Mouse (Mus musculus) embryonic facial prominence, embryonic 15.5 days (tissue): Measurements from ENCODE around the gene Kcnn1. TPM values are rescaled to one million over a fixed set of nuclear protein-coding genes. Genes with fewer than 3 reads are reported as not detected.

ENCODE experiments used
- ATAC-seq: fragments of 200-750 bp; cut with Nextera tagmentation; 2 replicates; pipeline ENCODE4 v1.8.0; 2017; ENCODE audit warnings: low read depth, moderate TSS enrichment; ENCODE audit not compliant: insufficient number of reproducible peaks, low FRiP score, low TSS enrichment
- H3K27ac ChIP-seq: fragments of 300-500 bp; sonication (generic); replicated peaks from 2 replicates; pipeline ENCODE4 v1.5.1; 2015; ENCODE audit warnings: mild to moderate bottlenecking, inconsistent platforms
- H3K27me3 ChIP-seq: fragments of 300-500 bp; sonication (generic); 2 replicates; pipeline ENCODE4 v1.6.1; 2015; ENCODE audit warnings: inconsistent platforms
- H3K36me3 ChIP-seq: fragments of 300-500 bp; sonication (generic); 2 replicates; pipeline ENCODE4 v1.6.1; 2015; ENCODE audit warnings: mild to moderate bottlenecking, inconsistent platforms
- H3K4me1 ChIP-seq: fragments of 300-500 bp; sonication (generic); 2 replicates; pipeline ENCODE4 v1.6.1; 2015; ENCODE audit warnings: inconsistent platforms
- H3K4me2 ChIP-seq: fragments of 300-500 bp; sonication (generic); replicated peaks from 2 replicates; pipeline ENCODE4 v1.6.1; 2015; ENCODE audit warnings: mild to moderate bottlenecking, inconsistent platforms
- H3K4me3 ChIP-seq: fragments of 300-500 bp; sonication (generic); replicated peaks from 2 replicates; pipeline ENCODE4 v1.5.1; 2015; ENCODE audit warnings: mild to moderate bottlenecking, inconsistent platforms
- H3K9ac ChIP-seq: fragments of 300-500 bp; sonication (generic); 2 replicates; pipeline ENCODE4 v1.6.1; 2015; ENCODE audit warnings: inconsistent platforms
- H3K9me3 ChIP-seq: fragments of 300-500 bp; sonication (generic); replicated peaks from 2 replicates; pipeline ENCODE4 v1.6.1; 2016; ENCODE audit warnings: inconsistent platforms
- WGBS: fragments of 180-500 bp; shearing (Covaris S2); methylation state at CpG from one replicate; pipeline ENCODE4 v1.1.7; 2015; 5-methylcytosine and 5-hydroxymethylcytosine counted together
- polyA plus RNA-seq: library from polyadenylated mRNA; unstranded; fragments of >200 nt; fragmentation: Nextera tagmentation; extraction: Ambion mirVana; gene quantifications from 2 replicates; pipeline ENCODE4 v1.2.1, GENCODE M21; 2015

Gene Kcnn1
- polyA plus RNA-seq, 1 experiment from 2014 or later = 5.6 TPM

DNA sequence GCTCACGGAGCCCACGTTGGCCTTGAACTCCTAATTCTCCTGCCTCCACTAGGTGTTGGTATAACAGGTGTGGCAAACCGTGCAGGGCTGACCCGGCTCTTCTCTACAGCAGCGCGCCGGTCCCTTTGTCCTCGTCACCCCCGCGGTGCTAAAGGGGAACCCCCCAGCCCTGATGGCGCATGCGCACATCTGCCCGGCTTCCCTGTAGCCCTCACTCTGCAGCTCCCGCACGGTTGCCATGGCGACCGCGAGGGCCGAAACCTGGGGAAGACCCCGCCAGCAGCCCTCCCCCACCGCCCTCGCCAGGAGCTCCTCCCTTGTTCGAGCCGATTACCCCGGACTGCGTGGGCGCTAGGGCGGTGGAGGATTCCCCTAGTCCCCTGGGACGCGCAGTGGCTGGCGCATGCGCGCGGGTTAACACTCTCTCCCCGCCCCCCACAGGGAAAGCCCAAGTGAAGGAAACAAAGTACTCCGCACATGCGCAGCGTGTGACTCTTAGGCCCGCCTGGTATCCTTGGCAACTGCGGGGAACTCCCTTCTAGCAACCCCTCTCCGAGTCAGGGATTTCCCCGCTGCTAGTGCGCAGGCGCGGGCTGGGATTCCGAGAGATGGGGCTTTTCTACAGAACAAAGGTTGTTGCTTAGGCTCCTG, 2.4 kb upstream of the Kcnn1 start:
- H3K4me1 ChIP-seq = peaks cover 47% of the 10 kb centered on the region
- peaks cover 22% of the 10 kb centered on the region for H3K27me3 ChIP-seq
- no peaks in the 10 kb centered on the region for H3K9me3 ChIP-seq
- H3K27ac ChIP-seq = peak overlapping the region; percentile 87
- no peaks in the 10 kb centered on the region; the same call in 1 of the 2 replicates for H3K36me3 ChIP-seq
- under 1% methylated on average over 46 of the region's 46 CpGs for WGBS
- peak overlapping the region; percentile 60 for H3K4me3 ChIP-seq
- H3K4me2 ChIP-seq = peak overlapping the region; percentile 89
- peak overlapping the region; percentile 42 for H3K9ac ChIP-seq
- peak; percentile 91 for ATAC-seq

DNA sequence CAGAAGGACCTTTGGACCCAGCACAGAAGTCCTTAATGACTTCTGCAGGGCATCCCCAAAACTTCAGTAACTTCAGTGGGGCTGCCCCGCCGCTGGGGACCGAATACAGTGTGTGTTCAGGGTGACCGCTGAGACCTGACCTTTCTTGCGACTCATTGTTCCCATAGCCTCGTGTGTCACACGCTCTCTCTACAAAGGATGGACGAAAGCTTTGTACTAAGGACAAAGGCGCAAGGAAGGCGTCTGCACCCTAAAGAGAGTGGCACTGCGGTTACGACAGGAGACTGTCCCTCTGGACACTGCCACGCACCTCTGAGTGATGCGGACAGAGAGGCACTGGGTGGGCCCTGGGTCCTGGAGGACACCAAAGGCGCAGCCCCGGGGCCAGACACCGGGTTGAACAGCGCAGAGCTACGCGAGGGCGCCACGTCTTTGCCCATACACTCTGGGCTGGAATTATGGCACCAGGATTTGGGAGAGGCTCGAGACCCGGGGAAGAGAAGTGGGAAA, 1.7 kb upstream of the Kcnn1 start:
- no peaks in the 10 kb centered on the region; the same call in 1 of the 2 replicates for H3K36me3 ChIP-seq
- peak overlapping the region; percentile 89 for H3K4me2 ChIP-seq
- WGBS = 3% methylated on average over 24 of the region's 24 CpGs
- peaks cover 22% of the 10 kb centered on the region for H3K27me3 ChIP-seq
- peak overlapping the region; percentile 60 for H3K4me3 ChIP-seq
- H3K9me3 ChIP-seq = no peaks in the 10 kb centered on the region
- H3K9ac ChIP-seq = peak overlapping the region; percentile 42
- peak overlapping the region; percentile 87 for H3K27ac ChIP-seq
- 0 out of 2 replicates have a peak, but pooled peaks have one; percentile 9 for ATAC-seq
- peaks cover 47% of the 10 kb centered on the region for H3K4me1 ChIP-seq

DNA sequence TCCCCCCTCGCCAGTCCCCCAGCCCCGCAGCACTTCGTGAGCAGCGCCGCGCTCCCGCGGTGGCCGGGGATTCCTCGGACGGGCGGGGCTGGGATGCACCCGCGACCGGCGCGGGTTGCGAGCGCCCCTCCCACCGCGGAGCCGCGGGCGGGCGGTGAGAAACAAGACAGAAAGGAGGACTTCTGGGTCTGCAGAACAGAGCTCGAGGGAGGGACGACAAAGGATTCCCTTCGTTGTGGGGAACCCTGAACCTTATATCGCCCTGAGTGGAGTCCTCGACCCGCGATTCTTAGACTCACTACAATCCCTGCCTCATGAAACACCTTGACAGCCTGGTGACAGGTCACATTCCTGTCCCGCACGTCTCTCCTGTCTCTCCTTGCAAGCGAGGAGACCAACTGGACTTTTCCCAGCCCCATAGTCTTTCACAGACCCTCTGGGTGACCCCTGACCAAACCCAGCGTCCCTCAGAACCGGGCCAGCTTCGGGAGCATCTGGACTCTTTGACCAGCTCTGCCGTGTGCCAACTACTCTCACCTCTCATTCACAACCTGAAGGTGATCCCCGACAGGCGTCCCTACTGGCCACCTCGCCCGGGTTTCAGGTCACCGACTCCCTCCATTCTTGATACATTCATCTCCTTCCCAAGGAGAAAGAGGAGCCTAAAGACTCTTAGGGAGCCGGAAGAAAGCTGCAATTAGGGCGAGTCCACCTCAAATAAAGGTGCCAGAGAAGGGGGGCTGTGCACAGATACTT, 1.1 kb upstream of the Kcnn1 start:
- Histone ChIP-seq H3K27ac (peak overlapping the region; percentile 29), H3K27me3 (peaks cover 22% of the 10 kb centered on the region), H3K9me3 (no peaks in the 10 kb centered on the region), H3K36me3 (no peaks in the 10 kb centered on the region; the same call in 1 of the 2 replicates), H3K4me1 (peaks cover 43% of the 10 kb centered on the region), H3K9ac (no peak overlapping the region; the same call in 1 of the 2 replicates), H3K4me3 (peak overlapping the region; percentile 60), H3K4me2 (peak overlapping the region; percentile 89)
- ATAC-seq = no peak
- 2% methylated on average over 46 of the region's 46 CpGs for WGBS

DNA sequence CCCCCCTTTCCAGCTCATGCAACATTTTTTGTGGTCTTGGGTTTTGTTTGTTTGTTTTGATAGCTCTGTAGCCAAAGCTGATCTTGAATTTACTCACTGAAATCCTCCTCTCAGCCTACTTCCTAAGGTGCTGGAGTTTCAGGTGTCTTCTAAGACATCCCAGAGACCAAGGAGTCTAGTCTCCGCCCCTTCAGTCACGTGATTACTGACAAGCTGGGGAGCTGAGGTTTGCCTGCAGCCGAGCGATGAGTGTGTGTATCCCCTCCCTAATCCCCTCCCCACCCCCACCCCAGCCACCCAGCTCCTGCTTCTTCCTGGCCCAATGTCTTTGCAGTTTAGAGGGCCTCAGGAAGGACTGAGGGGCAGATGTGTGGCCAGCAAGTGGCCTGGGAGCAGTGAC, 5.5 kb downstream of the Kcnn1 start:
- H3K4me3 ChIP-seq = 0 out of 2 replicates have a peak overlapping the region, but pooled peaks have one; percentile 57
- H3K36me3 ChIP-seq = no peaks in the 10 kb centered on the region
- no peak for ATAC-seq
- 17% methylated on average over 4 of the region's 4 CpGs for WGBS
- H3K4me2 ChIP-seq = peak overlapping the region; percentile 91; the same call in 1 of the 2 replicates
- no peak overlapping the region for H3K27ac ChIP-seq
- H3K4me1 ChIP-seq = peaks cover 20% of the 10 kb centered on the region
- no peak overlapping the region for H3K9ac ChIP-seq
- H3K9me3 ChIP-seq = no peaks in the 10 kb centered on the region
- H3K27me3 ChIP-seq = peaks cover 11% of the 10 kb centered on the region

GRCm38 (mm10) chr8:70856541-70857197, 6.4 kb downstream of the Kcnn1 start:
- 8% methylated on average over 33 of the region's 33 CpGs for WGBS
- ATAC-seq = no peak

DNA sequence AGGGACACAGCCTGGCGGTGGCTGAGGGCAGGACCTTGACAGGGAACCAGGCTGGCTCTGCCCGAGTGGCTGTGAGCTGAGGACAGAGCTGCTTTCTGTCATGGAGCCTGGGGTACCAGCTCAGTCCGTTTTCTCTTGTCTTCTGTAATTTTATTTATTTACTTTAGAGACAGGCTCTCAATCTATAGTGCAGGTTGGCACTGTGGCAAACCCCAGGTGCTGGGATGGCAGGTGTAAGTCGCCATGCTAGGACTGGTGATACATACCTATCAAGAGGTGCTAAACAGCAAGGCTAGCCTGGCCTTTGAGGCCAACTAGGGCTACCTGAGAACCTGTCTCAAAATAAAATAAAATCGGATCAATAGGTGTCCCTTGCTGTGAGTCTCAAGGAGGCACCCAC, 7.0 kb downstream of the Kcnn1 start:
- Histone ChIP-seq H3K27me3 (no peaks in the 10 kb centered on the region), H3K9me3 (no peaks in the 10 kb centered on the region), H3K4me2 (no peak overlapping the region), H3K9ac (no peak overlapping the region), H3K36me3 (no peaks in the 10 kb centered on the region), H3K27ac (no peak overlapping the region), H3K4me1 (peaks cover 18% of the 10 kb centered on the region), H3K4me3 (0 out of 2 replicates have a peak overlapping the region, but pooled peaks have one; percentile 57)
- WGBS = 62% methylated on average over 5 of the region's 5 CpGs
- no peak for ATAC-seq

More at GRCm38 (mm10) chr8:70856541-70857197, 6.4 kb downstream of the Kcnn1 start:
- Histone ChIP-seq H3K36me3 (no peaks in the 10 kb centered on the region), H3K4me3 (peak overlapping the region; percentile 57), H3K9me3 (no peaks in the 10 kb centered on the region), H3K9ac (peak overlapping the region; percentile 44; the same call in 1 of the 2 replicates), H3K27ac (no peak overlapping the region), H3K4me1 (peaks cover 18% of the 10 kb centered on the region), H3K4me2 (peak overlapping the region; percentile 91), H3K27me3 (0 out of 2 replicates have a peak, but pooled peaks cover 3% of the 10 kb centered on the region)

GRCm38 (mm10) chr8:70853863-70854262, 9.2 kb downstream of the Kcnn1 start:
- ATAC-seq = no peak
- Histone ChIP-seq H3K9ac (no peak overlapping the region), H3K27ac (no peak overlapping the region), H3K27me3 (no peaks in the 10 kb centered on the region; the same call in 1 of the 2 replicates), H3K36me3 (no peaks in the 10 kb centered on the region), H3K4me2 (no peak overlapping the region), H3K4me3 (no peak overlapping the region), H3K4me1 (peaks cover 18% of the 10 kb centered on the region), H3K9me3 (no peaks in the 10 kb centered on the region)
- WGBS = 85% methylated on average over 2 of the region's 2 CpGs

GRCm38 (mm10) chr8:70852595-70853231, 10.3 kb downstream of the Kcnn1 start:
- no peaks in the 10 kb centered on the region for H3K9me3 ChIP-seq
- H3K4me1 ChIP-seq = peaks cover 16% of the 10 kb centered on the region
- no peak overlapping the region for H3K4me2 ChIP-seq
- WGBS = 90% methylated on average over 41 of the region's 41 CpGs
- H3K36me3 ChIP-seq = no peaks in the 10 kb centered on the region
- no peak overlapping the region for H3K9ac ChIP-seq
- no peak overlapping the region for H3K4me3 ChIP-seq
- no peak for ATAC-seq
- H3K27me3 ChIP-seq = no peaks in the 10 kb centered on the region; the same call in 1 of the 2 replicates
- H3K27ac ChIP-seq = no peak overlapping the region

- no peak overlapping the region for H3K27ac ChIP-seq
Measured at GRCm38 (mm10) chr8:70851837-70852236, 11.2 kb downstream of the Kcnn1 start.

GRCm38 (mm10) chr8:70850947-70851346, 12.1 kb downstream of the Kcnn1 start:
- no peak overlapping the region for H3K4me3 ChIP-seq
- whole genome bisulfite sequencing = 92% methylated on average over 4 of the region's 4 CpGs
- no peak overlapping the region for H3K27ac ChIP-seq
- H3K9me3 ChIP-seq = no peaks in the 10 kb centered on the region
- H3K36me3 ChIP-seq = no peaks in the 10 kb centered on the region
- H3K4me2 ChIP-seq = no peak overlapping the region
- no peaks in the 10 kb centered on the region; the same call in 1 of the 2 replicates for H3K27me3 ChIP-seq
- no peaks in the 10 kb centered on the region for H3K4me1 ChIP-seq
- ATAC-seq = no peak
- no peak overlapping the region for H3K9ac ChIP-seq

More at GRCm38 (mm10) chr8:70851837-70852236, 11.2 kb downstream of the Kcnn1 start:
- Histone ChIP-seq H3K36me3 (no peaks in the 10 kb centered on the region), H3K4me1 (peaks cover 8% of the 10 kb centered on the region), H3K9me3 (no peaks in the 10 kb centered on the region), H3K9ac (no peak overlapping the region), H3K4me2 (no peak overlapping the region), H3K27me3 (no peaks in the 10 kb centered on the region; the same call in 1 of the 2 replicates), H3K4me3 (no peak overlapping the region)
- ATAC-seq = no peak
- 55% methylated on average over 6 of the region's 6 CpGs for WGBS
